Mouse (Mus musculus) ES-Bruce4 (cell line): ENCODE results near the gene Dnajb4.

ENCODE experiments used
- CTCF ChIP-seq: IDR thresholded peaks from one replicate; pipeline ENCODE4 v1.8.1; 2011; ENCODE audit warnings: low read depth, low read length
- POLR2A ChIP-seq: IDR thresholded peaks from one replicate; pipeline ENCODE4 v1.8.1; 2011; ENCODE audit warnings: low read length; ENCODE audit not compliant: insufficient read depth

DNA sequence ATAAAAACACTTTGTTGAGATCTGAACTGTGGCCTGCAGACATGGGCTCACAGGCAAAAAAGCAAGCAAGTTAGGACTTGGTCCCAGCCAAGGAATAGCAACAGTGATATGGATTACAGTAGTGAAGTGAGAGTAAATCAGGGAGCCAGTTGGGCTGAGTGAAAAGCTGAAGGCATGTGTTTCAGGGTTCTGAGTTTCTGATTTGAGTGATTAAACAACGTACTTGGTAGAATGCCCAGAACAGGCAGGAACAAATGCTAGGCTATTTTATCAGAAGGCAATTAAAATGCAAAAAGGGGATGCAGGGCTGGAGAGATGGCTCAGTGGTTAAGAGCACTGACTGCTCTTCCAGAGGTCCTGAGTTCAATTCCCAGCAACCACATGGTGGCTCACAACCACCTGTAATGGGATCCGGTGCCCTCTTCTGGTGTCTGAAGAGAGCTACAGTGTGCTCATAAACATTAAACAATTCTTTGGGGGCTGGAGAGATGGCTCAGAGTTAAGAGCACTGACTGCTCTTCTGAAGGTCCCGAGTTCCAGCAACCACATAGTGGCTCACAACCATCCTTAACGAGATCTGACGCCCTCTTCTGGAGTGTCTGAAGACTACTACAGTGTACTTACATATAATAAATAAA, 35.3 kb upstream of the Dnajb4 start:
- TF ChIP-seq CTCF (no peak), POLR2A (no peak)
